Mouse (Mus musculus): ENCODE measurements around the gene Dnah9.
A peak's percentile ranks its signal among the peaks of the same experiment; 100 is the strongest.

Gene Dnah9

GRCm38 (mm10) chr11:65788154-65788553, 380.2 kb downstream of the Dnah9 start, which contains the start of gene Map2k4:
Gene Map2k4, minus strand, starts transcription at chr11:65788297.
- peak; percentile 94 for DNase-seq

- no peak for DNase-seq
Measured at GRCm38 (mm10) chr11:65787421-65788151, 380.8 kb downstream of the Dnah9 start.

GRCm38 (mm10) chr11:65786160-65786559, 382.2 kb downstream of the Dnah9 start:
- DNase-seq: no peak

- DNase-seq: no peak
Measured at GRCm38 (mm10) chr11:65781596-65781995, 386.8 kb downstream of the Dnah9 start.

Measured in kidney, adult 18-20 months (tissue).